8 mouse cellular contexts compared by ENCODE assay signal in genomic region chr17:34630761-34631301, GRCm38 (mm10). TPM values are rescaled to one million over a fixed set of nuclear protein-coding genes. Genes with fewer than 3 reads are reported as not detected.
DNase-seq lines count a peak whose midpoint lies in the region; ATAC-seq and TF ChIP-seq lines count a peak whose summit lies in the region.

No protein-coding gene starts in this region.

- WGBS in spleen, adult 2 months, result 3% methylated on average over 48 of the region's 48 CpGs
- 1% methylated on average over 47 of the region's 48 CpGs for WGBS in limb, embryonic 13.5 days
- 3% methylated on average over 48 of the region's 48 CpGs for WGBS in stomach, embryonic 16.5 days

- no peak overlapping the region for H3K27ac ChIP-seq in spleen, adult 2 months (ENCODE audit: insufficient read depth, low read length)
- no peak overlapping the region for H3K27ac ChIP-seq in limb, embryonic 13.5 days
- no peak overlapping the region for H3K27ac ChIP-seq in stomach, embryonic 16.5 days (ENCODE audit: low read length)

- no peak for ATAC-seq in limb, embryonic 13.5 days (ENCODE audit: low FRiP score, low read depth)
- no peak for ATAC-seq in stomach, embryonic 16.5 days (ENCODE audit: insufficient read depth, low FRiP score)

- H3K9me3 ChIP-seq in limb, embryonic 13.5 days, result no peaks in the 10 kb centered on the region
- H3K9me3 ChIP-seq in stomach, embryonic 16.5 days (replicated peaks; ENCODE audit: control insufficient read depth, low read length), result no peaks in the 10 kb centered on the region

- peak overlapping the region; percentile 39; the same call in 1 of the 2 replicates for H3K9ac ChIP-seq in limb, embryonic 13.5 days
- H3K9ac ChIP-seq in stomach, embryonic 16.5 days (ENCODE audit: low read length), result peak overlapping the region; percentile 55

- peak overlapping the region; percentile 36; the same call in 1 of the 2 replicates for H3K4me3 ChIP-seq in spleen, adult 2 months (ENCODE audit: extremely low read depth, insufficient read depth, insufficient read length)
- H3K4me3 ChIP-seq in limb, embryonic 13.5 days, result peak overlapping the region; percentile 44
- H3K4me3 ChIP-seq in stomach, embryonic 16.5 days (replicated peaks; ENCODE audit: low read length), result peak overlapping the region; percentile 48

- TF ChIP-seq CTCF in spleen, adult 2 months (IDR thresholded peaks at IDR 0.05; ENCODE audit: extremely low read depth, insufficient read depth, insufficient read length, insufficient replicate concordance), result no peak

- no peak for TF ChIP-seq POLR2A in spleen, adult 2 months (IDR thresholded peaks at IDR 0.05; ENCODE audit: low read depth, low read length)

- H3K36me3 ChIP-seq in spleen, adult 2 months (ENCODE audit: control insufficient read depth, insufficient read depth, low read length), result no peaks in the 10 kb centered on the region
- H3K36me3 ChIP-seq in limb, embryonic 13.5 days, result no peaks in the 10 kb centered on the region
- H3K36me3 ChIP-seq in stomach, embryonic 16.5 days (ENCODE audit: control insufficient read depth, insufficient read depth, low read length), result no peaks in the 10 kb centered on the region

- peak overlapping the region; percentile 57 for H3K4me2 ChIP-seq in limb, embryonic 13.5 days (replicated peaks)
- H3K4me2 ChIP-seq in stomach, embryonic 16.5 days (ENCODE audit: low read depth, low read length), result peak overlapping the region; percentile 51

- DNase-seq in cerebellum, adult 11 months, result peak; percentile 60
- DNase-seq in cerebellum, postnatal 4 days (ENCODE audit: low spot score in 2 of 2), result no peak
- DNase-seq in spleen, adult 2 months (ENCODE audit: low read depth in 1 of 2, low spot score in 2 of 2), result no peak
- DNase-seq in spleen, postnatal 14 days (ENCODE audit: low spot score in 2 of 2), result no peak
- no peak for DNase-seq in frontal cortex, postnatal 36 days (ENCODE audit: low spot score in 2 of 2)
- no peak for DNase-seq in ovary, postnatal 36 days (ENCODE audit: low spot score)

- H3K27me3 ChIP-seq in spleen, adult 2 months (ENCODE audit: control insufficient read depth, insufficient read depth, low read length), result peaks cover 12% of the 10 kb centered on the region; the same call in 1 of the 2 replicates
- peaks cover 58% of the 10 kb centered on the region for H3K27me3 ChIP-seq in limb, embryonic 13.5 days
- peaks cover 25% of the 10 kb centered on the region for H3K27me3 ChIP-seq in stomach, embryonic 16.5 days (ENCODE audit: control insufficient read depth, insufficient read depth, low read length)

- peaks cover 19% of the 10 kb centered on the region for H3K4me1 ChIP-seq in spleen, adult 2 months (ENCODE audit: control insufficient read depth, insufficient read depth, insufficient read length)
- H3K4me1 ChIP-seq in limb, embryonic 13.5 days, result peaks cover 53% of the 10 kb centered on the region
- peaks cover 46% of the 10 kb centered on the region for H3K4me1 ChIP-seq in stomach, embryonic 16.5 days (ENCODE audit: control insufficient read depth, insufficient read depth, low read length)

RNA-seq across cellular contexts. Expression of gene Prrt1, which starts 1.5 kb away (rescaled TPM):
- 9.5 and 9.9 TPM in 2 replicates for polyA plus RNA-seq in spleen, adult 2 months (2012; rRNA removed)
- 0.25 and 0.40 TPM in 2 replicates for polyA plus RNA-seq in limb, embryonic 13.5 days (2015; fragmentation: Nextera tagmentation; extraction: Ambion mirVana)
- 0.31 and 0.45 TPM in 2 replicates for polyA plus RNA-seq in stomach, embryonic 16.5 days (2015; fragmentation: Nextera tagmentation; extraction: Ambion mirVana)

RNA-seq across cellular contexts. Expression of gene Ppt2, which starts 2.5 kb away (rescaled TPM):
- 31.7 and 36.3 TPM in 2 replicates for polyA plus RNA-seq in spleen, adult 2 months (2012; rRNA removed)
- 22.8 and 24.4 TPM in 2 replicates for polyA plus RNA-seq in limb, embryonic 13.5 days (2015; fragmentation: Nextera tagmentation; extraction: Ambion mirVana)
- polyA plus RNA-seq in stomach, embryonic 16.5 days (2015; fragmentation: Nextera tagmentation; extraction: Ambion mirVana), result 25.2 and 25.7 TPM in 2 replicates

RNA-seq across cellular contexts. Expression of gene Fkbpl, which starts 13.7 kb away (rescaled TPM):
- 1.4 and 1.6 TPM in 2 replicates for polyA plus RNA-seq in spleen, adult 2 months (2012; rRNA removed)
- polyA plus RNA-seq in limb, embryonic 13.5 days (2015; fragmentation: Nextera tagmentation; extraction: Ambion mirVana), result 16.5 and 18.8 TPM in 2 replicates
- 13.1 and 14.4 TPM in 2 replicates for polyA plus RNA-seq in stomach, embryonic 16.5 days (2015; fragmentation: Nextera tagmentation; extraction: Ambion mirVana)

RNA-seq across cellular contexts. Expression of gene Egfl8, which starts 15.1 kb away (rescaled TPM):
- 3.2 and 3.9 TPM in 2 replicates for polyA plus RNA-seq in spleen, adult 2 months (2012; rRNA removed)
- polyA plus RNA-seq in limb, embryonic 13.5 days (2015; fragmentation: Nextera tagmentation; extraction: Ambion mirVana), result 6.6 and 7.3 TPM in 2 replicates
- 3.5 and 4.8 TPM in 2 replicates for polyA plus RNA-seq in stomach, embryonic 16.5 days (2015; fragmentation: Nextera tagmentation; extraction: Ambion mirVana)

RNA-seq across cellular contexts. Expression of gene Atf6b, which starts 16.1 kb away (rescaled TPM):
- 76.4 and 102 TPM in 2 replicates for polyA plus RNA-seq in spleen, adult 2 months (2012; rRNA removed)
- 97.6 and 99.6 TPM in 2 replicates for polyA plus RNA-seq in limb, embryonic 13.5 days (2015; fragmentation: Nextera tagmentation; extraction: Ambion mirVana)
- 73.5 and 78.0 TPM in 2 replicates for polyA plus RNA-seq in stomach, embryonic 16.5 days (2015; fragmentation: Nextera tagmentation; extraction: Ambion mirVana)
